Mouse (Mus musculus) midbrain, embryonic 14.5 days (tissue): ENCODE measurements around the gene Coro2b. TPM values are rescaled to one million over a fixed set of nuclear protein-coding genes. Genes with fewer than 3 reads are reported as not detected.

Experiments used
- ATAC-seq: fragments of 200-750 bp; cut with Nextera tagmentation; 2 replicates; pipeline ENCODE4 v1.8.0; 2017; ENCODE audit warnings: moderate number of reproducible peaks, moderate library complexity; ENCODE audit not compliant: low FRiP score, low TSS enrichment
- DNase-seq: peaks from one replicate; pipeline ENCODE4 v3.0.0-alpha.2; 2015
- H3K27ac ChIP-seq: fragments of 300-500 bp; sonication (generic); replicated peaks from 2 replicates; pipeline ENCODE4 v1.5.1; 2014; ENCODE audit warnings: mild to moderate bottlenecking, low read depth, low read length, moderate library complexity
- H3K27me3 ChIP-seq: fragments of 300-500 bp; sonication (generic); 2 replicates; pipeline ENCODE4 v1.6.1; 2014; ENCODE audit warnings: low read length, control low read depth, mixed read lengths; ENCODE audit not compliant: control insufficient read depth, insufficient read depth
- H3K36me3 ChIP-seq: fragments of 300-500 bp; sonication (generic); 2 replicates; pipeline ENCODE4 v1.6.1; 2014; ENCODE audit warnings: low read length, control low read depth; ENCODE audit not compliant: control insufficient read depth, insufficient read depth
- H3K4me1 ChIP-seq: fragments of 300-500 bp; sonication (generic); 2 replicates; pipeline ENCODE4 v1.6.1; 2014; ENCODE audit warnings: mild to moderate bottlenecking, antibody characterized with exemption, low read length, control low read depth; ENCODE audit not compliant: control insufficient read depth, insufficient read depth
- H3K4me2 ChIP-seq: fragments of 300-500 bp; sonication (generic); 2 replicates; pipeline ENCODE4 v1.6.1; 2014; ENCODE audit warnings: mild to moderate bottlenecking, low read length, moderate library complexity
- H3K4me3 ChIP-seq: fragments of 300-500 bp; sonication (generic); replicated peaks from 2 replicates; pipeline ENCODE4 v1.5.1; 2014; ENCODE audit warnings: low read depth, low read length
- H3K9ac ChIP-seq: fragments of 300-500 bp; sonication (generic); replicated peaks from 2 replicates; pipeline ENCODE4 v1.6.1; 2014; ENCODE audit warnings: mild to moderate bottlenecking, low read length, moderate library complexity
- H3K9me3 ChIP-seq: fragments of 300-500 bp; sonication (generic); 2 replicates; pipeline ENCODE4 v1.6.1; 2016; ENCODE audit warnings: low read length, control low read depth, mixed read lengths; ENCODE audit not compliant: control insufficient read depth
- WGBS: fragments of 180-500 bp; shearing (Covaris S2); extraction: QIAGEN DNeasy Blood & Tissue Kit; methylation state at CpG from one replicate; pipeline ENCODE4 v1.1.7; 2014; 5-methylcytosine and 5-hydroxymethylcytosine counted together
- polyA plus RNA-seq: library from polyadenylated mRNA; unstranded; fragments of >200 nt; fragmentation: Nextera tagmentation; extraction: Ambion mirVana; gene quantifications from 2 replicates; pipeline ENCODE4 v1.2.1, GENCODE M21; 2014

The Coro2b gene
- polyA plus RNA-seq, 1 experiment from 2014 or later: 34.5 TPM

GRCm38 (mm10) chr9:62501566-62501965 is 35.3 kb downstream of the Coro2b start:
- Histone ChIP-seq H3K27me3 (no peaks in the 10 kb centered on the region), H3K4me2 (no peak overlapping the region), H3K27ac (no peak overlapping the region), H3K9ac (no peak overlapping the region), H3K36me3 (no peaks in the 10 kb centered on the region), H3K9me3 (no peaks in the 10 kb centered on the region), H3K4me3 (no peak overlapping the region), H3K4me1 (0 out of 2 replicates have a peak, but pooled peaks cover 2% of the 10 kb centered on the region)
- 97% methylated on average over 3 of the region's 3 CpGs for whole genome bisulfite sequencing
- ATAC-seq (no peak), DNase-seq (no peak)

DNA sequence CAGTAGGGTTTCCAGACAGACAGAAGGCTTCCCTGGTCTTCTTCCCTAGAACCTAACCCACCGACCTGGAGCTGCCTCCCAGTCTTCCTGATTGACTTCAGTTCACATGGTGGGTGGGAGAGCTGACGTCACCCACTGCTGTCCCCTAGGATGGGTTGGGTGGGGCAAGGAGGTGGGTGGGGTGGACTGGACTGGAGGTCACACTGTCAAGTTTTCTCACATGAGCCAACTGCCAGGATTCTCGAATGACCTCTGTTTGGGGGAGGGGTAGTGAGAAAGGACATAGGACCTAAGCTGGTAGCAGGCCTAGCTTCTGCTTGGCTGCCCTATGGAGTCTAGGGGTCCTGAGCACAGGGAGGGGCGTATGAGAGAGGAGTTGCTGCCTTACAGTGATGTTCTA is 36.8 kb downstream of the Coro2b start:
- Histone ChIP-seq H3K27ac (no peak overlapping the region), H3K4me1 (0 out of 2 replicates have a peak, but pooled peaks cover 2% of the 10 kb centered on the region), H3K9me3 (no peaks in the 10 kb centered on the region), H3K4me3 (no peak overlapping the region), H3K36me3 (no peaks in the 10 kb centered on the region), H3K4me2 (no peak overlapping the region), H3K9ac (no peak overlapping the region), H3K27me3 (no peaks in the 10 kb centered on the region)
- 84% methylated on average over 4 of the region's 4 CpGs for WGBS
- ATAC-seq (no peak), DNase-seq (no peak)

DNA sequence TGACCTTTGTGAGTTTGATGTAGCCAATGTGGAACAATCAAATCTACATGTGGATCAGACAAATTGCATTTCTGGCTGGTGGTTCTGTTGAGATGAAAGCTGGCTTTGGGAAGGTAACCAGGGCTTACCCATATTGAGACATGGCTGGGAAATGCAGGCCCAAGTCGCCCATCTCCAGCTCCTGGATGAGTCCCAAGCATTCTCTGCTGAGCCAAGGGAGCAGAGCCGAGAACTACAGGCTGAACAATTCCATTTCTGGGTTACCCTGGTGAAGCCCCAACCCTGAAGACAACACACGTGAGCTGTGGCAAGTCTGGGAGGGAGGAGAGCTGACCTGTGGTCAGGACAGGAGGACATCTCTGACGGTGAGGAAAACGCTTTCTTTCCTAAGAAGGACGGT is 37.9 kb downstream of the Coro2b start:
- Histone ChIP-seq H3K27ac (no peak overlapping the region), H3K27me3 (no peaks in the 10 kb centered on the region), H3K9ac (no peak overlapping the region), H3K4me3 (no peak overlapping the region), H3K36me3 (no peaks in the 10 kb centered on the region), H3K4me1 (0 out of 2 replicates have a peak, but pooled peaks cover under 1% of the 10 kb centered on the region), H3K4me2 (no peak overlapping the region), H3K9me3 (no peaks in the 10 kb centered on the region)
- ATAC-seq (no peak), DNase-seq (no peak)
- WGBS: 90% methylated on average over 6 of the region's 6 CpGs

DNA sequence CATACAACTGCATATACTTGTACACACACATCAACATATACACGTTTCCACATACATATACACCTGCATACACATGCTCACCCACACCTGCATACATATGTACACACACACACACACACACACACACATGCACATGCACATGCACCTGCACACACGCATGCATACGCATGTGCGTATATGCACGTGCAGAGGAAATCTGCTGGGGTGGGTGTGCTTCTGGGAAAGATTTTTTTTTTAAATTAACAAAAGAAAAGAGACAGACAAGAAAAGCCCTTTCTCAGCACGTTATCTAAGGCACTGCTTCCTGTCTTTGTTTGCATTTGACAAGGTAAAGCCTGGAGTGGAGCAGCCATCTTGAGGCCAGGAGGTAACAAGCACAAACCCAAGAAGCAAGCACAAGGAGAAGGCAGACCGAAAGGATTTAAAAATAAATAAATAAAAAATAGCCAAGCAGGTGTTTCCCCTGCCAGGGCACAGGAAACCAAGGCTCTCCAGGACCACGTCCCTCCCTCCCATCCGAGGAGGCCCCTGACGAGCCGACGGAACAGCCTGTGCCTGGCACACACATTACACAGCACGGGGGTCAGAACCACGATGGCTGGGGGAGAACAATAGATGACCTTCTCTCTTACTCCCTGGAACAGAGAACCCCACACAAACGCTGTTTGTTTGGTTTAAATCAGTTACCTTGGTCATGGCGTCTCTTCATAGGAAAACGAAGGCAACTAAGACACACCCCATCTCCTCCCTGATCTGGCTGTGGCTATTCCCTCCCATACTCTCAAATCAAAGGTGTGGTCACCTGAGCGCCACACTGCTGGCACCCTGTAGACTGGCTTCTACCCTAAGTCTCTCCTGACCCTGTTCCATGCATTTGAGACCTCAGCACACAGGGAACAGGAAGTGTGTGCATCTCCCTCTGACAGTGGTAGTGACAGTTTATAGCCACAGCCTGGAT is 39.4 kb downstream of the Coro2b start:
- WGBS: 76% methylated on average over 18 of the region's 18 CpGs
- no peak for DNase-seq
- no peaks in the 10 kb centered on the region for H3K36me3 ChIP-seq

GRCm38 (mm10) chr9:62492306-62492990 is 44.4 kb downstream of the Coro2b start:
- 57% methylated on average over 6 of the region's 6 CpGs for WGBS
- DNase-seq (no peak), ATAC-seq (no peak)
- Histone ChIP-seq H3K4me3 (no peak overlapping the region), H3K27me3 (no peaks in the 10 kb centered on the region), H3K9ac (no peak overlapping the region), H3K27ac (no peak overlapping the region), H3K36me3 (no peaks in the 10 kb centered on the region), H3K9me3 (no peaks in the 10 kb centered on the region), H3K4me1 (0 out of 2 replicates have a peak, but pooled peaks cover 3% of the 10 kb centered on the region), H3K4me2 (no peak overlapping the region)

More for the DNA sequence above, 39.4 kb downstream of the Coro2b start:
- H3K4me3 ChIP-seq: no peak overlapping the region
- H3K27ac ChIP-seq: peak overlapping the region; percentile 33; the same call in 1 of the 2 replicates
- H3K9ac ChIP-seq: 0 out of 2 replicates have a peak overlapping the region, but pooled peaks have one; percentile 16
- H3K4me2 ChIP-seq: no peak overlapping the region
- H3K4me1 ChIP-seq: no peaks in the 10 kb centered on the region
- H3K27me3 ChIP-seq: no peaks in the 10 kb centered on the region
- H3K9me3 ChIP-seq: no peaks in the 10 kb centered on the region
- ATAC-seq: no peak

- WGBS: 85% methylated on average over 5 of the region's 5 CpGs
- Histone ChIP-seq H3K4me3 (no peak overlapping the region), H3K36me3 (0 out of 2 replicates have a peak, but pooled peaks cover 4% of the 10 kb centered on the region), H3K27ac (no peak overlapping the region), H3K4me2 (no peak overlapping the region), H3K4me1 (0 out of 2 replicates have a peak, but pooled peaks cover 3% of the 10 kb centered on the region), H3K27me3 (no peaks in the 10 kb centered on the region), H3K9me3 (no peaks in the 10 kb centered on the region), H3K9ac (no peak overlapping the region)
- ATAC-seq: no peak
- DNase-seq: no peak
These were observed 45.2 kb downstream of the Coro2b start for GRCm38 (mm10) chr9:62491611-62492010.

DNA sequence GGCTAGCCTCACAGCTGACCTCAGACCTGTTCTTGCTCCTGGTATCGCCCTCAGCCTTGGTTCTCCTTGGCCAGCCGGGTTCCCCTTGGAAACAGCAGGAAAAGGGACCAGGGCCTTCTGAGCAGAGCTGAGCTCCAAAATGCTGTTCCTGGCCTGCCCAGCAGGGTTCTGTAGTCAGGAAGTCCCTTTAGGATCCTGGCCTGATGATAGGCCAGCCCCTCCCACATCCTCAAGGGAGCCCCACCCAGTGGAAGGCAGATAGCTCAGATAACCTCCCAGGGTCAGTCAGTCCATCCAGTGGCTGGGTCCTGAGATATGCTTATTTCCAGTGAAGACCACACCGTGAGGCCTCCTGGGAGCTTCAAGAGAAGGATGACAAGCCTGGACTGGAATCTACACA is 45.7 kb downstream of the Coro2b start:
- no peak overlapping the region for H3K4me3 ChIP-seq
- H3K4me1 ChIP-seq: 0 out of 2 replicates have a peak, but pooled peaks cover 3% of the 10 kb centered on the region
- DNase-seq (no peak), ATAC-seq (no peak)
- 81% methylated on average over 3 of the region's 3 CpGs for WGBS
- no peaks in the 10 kb centered on the region for H3K27me3 ChIP-seq
- H3K27ac ChIP-seq: no peak overlapping the region
- H3K4me2 ChIP-seq: no peak overlapping the region
- no peaks in the 10 kb centered on the region for H3K9me3 ChIP-seq
- 0 out of 2 replicates have a peak, but pooled peaks cover 4% of the 10 kb centered on the region for H3K36me3 ChIP-seq
- no peak overlapping the region for H3K9ac ChIP-seq

DNA sequence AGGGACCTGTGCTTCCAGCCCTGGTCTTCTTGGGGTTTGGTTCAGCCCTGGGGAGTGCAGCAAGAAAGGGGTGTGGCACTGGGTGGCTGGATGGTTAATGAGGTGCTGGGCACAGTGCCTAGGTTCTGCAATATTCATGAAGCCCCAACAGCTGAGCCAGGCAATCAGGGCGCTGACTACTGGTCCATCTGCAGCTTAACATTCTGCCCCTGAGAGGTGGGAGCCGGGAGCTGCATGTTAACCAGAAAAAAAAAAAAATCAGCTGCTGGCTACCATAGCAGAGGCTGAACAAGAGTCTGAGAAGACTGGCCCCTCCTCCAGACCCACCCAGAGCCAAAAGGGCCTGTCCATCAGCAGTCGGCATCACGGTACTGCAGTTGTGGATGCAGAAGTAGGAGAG is 52.7 kb downstream of the Coro2b start:
- Histone ChIP-seq H3K9ac (no peak overlapping the region), H3K4me1 (peaks cover 19% of the 10 kb centered on the region), H3K4me3 (no peak overlapping the region), H3K27me3 (no peaks in the 10 kb centered on the region), H3K27ac (no peak overlapping the region), H3K9me3 (no peaks in the 10 kb centered on the region), H3K36me3 (0 out of 2 replicates have a peak, but pooled peaks cover 4% of the 10 kb centered on the region), H3K4me2 (no peak overlapping the region)
- peak; percentile 56 for DNase-seq
- peak; percentile 66; the same call in 1 of the 2 replicates for ATAC-seq
- 16% methylated on average over 4 of the region's 4 CpGs for WGBS
